In genomic region chr15:84395341-84396067, GRCm38 (mm10) we compare ENCODE assay signal across 17 mouse cellular contexts. TPM values are rescaled to one million over a fixed set of nuclear protein-coding genes. Genes with fewer than 3 reads are reported as not detected.
DNase-seq lines count a peak whose midpoint lies in the region; ATAC-seq and TF ChIP-seq lines count a peak whose summit lies in the region.
"Had no signal": no experiment of that assay in that cellular context is flagged by ENCODE, and none has a peak within 500 bp of the region (broad histone marks: within the 10 kb centered on the region; RNA-seq: fewer than 3 reads in every experiment).

No protein-coding gene starts in this region.

- TF ChIP-seq CTCF in kidney, adult 2 months (conservative IDR thresholded peaks at IDR 0.05; ENCODE audit: insufficient read depth, insufficient read length, low read depth, low read length), result no peak
- TF ChIP-seq CTCF in forebrain, postnatal 0 days (IDR thresholded peaks at IDR 0.05; ENCODE audit: low read depth), result no peak

- no peak overlapping the region for H3K4me3 ChIP-seq in neural tube, embryonic 11.5 days (ENCODE audit: low read depth, low read length)
- H3K4me3 ChIP-seq in kidney, adult 2 months (ENCODE audit: insufficient read depth, low read depth, low read length), result no peak overlapping the region
- no peak overlapping the region for H3K4me3 ChIP-seq in forebrain, postnatal 0 days (ENCODE audit: low read depth, low read length)
- H3K4me3 ChIP-seq: embryonic facial prominence, embryonic 13.5 days; forebrain, embryonic 13.5 days; midbrain, embryonic 12.5 days had no signal

- no peak overlapping the region for H3K9ac ChIP-seq in neural tube, embryonic 11.5 days (ENCODE audit: low read length)
- no peak overlapping the region for H3K9ac ChIP-seq in forebrain, postnatal 0 days
- H3K9ac ChIP-seq: embryonic facial prominence, embryonic 13.5 days; forebrain, embryonic 13.5 days; midbrain, embryonic 12.5 days had no signal

- H3K27ac ChIP-seq in neural tube, embryonic 11.5 days (ENCODE audit: low read depth, low read length), result 0 out of 2 replicates have a peak overlapping the region, but pooled peaks have one; percentile 23
- no peak overlapping the region for H3K27ac ChIP-seq in kidney, adult 2 months (ENCODE audit: insufficient read depth, low read depth, low read length)
- no peak overlapping the region for H3K27ac ChIP-seq in forebrain, postnatal 0 days (ENCODE audit: low read depth, low read length)
- H3K27ac ChIP-seq: embryonic facial prominence, embryonic 13.5 days; forebrain, embryonic 13.5 days; midbrain, embryonic 12.5 days had no signal

- no peaks in the 10 kb centered on the region for H3K9me3 ChIP-seq in neural tube, embryonic 11.5 days (ENCODE audit: control insufficient read depth, low read length)
- no peaks in the 10 kb centered on the region for H3K9me3 ChIP-seq in forebrain, postnatal 0 days (ENCODE audit: low read length)
- H3K9me3 ChIP-seq: midbrain, embryonic 12.5 days had no signal

- H3K27me3 ChIP-seq in neural tube, embryonic 11.5 days (ENCODE audit: control insufficient read depth, insufficient read depth, low read length), result no peaks in the 10 kb centered on the region
- H3K27me3 ChIP-seq in kidney, adult 2 months (replicated peaks; ENCODE audit: control insufficient read depth, insufficient read depth, low read length), result no peaks in the 10 kb centered on the region
- no peaks in the 10 kb centered on the region for H3K27me3 ChIP-seq in forebrain, postnatal 0 days (ENCODE audit: insufficient read depth, low read length)
- H3K27me3 ChIP-seq: forebrain, embryonic 13.5 days; midbrain, embryonic 12.5 days had no signal

- H3K4me1 ChIP-seq in neural tube, embryonic 11.5 days (ENCODE audit: control insufficient read depth, insufficient read depth, low read length), result peaks cover 7% of the 10 kb centered on the region; the same call in 1 of the 2 replicates
- H3K4me1 ChIP-seq in kidney, adult 2 months (ENCODE audit: control insufficient read depth, insufficient read depth, low read length), result peaks cover 17% of the 10 kb centered on the region
- H3K4me1 ChIP-seq in forebrain, postnatal 0 days (ENCODE audit: insufficient read depth), result no peaks in the 10 kb centered on the region
- H3K4me1 ChIP-seq: embryonic facial prominence, embryonic 13.5 days had no signal

- DNase-seq in neural tube, embryonic 11.5 days (ENCODE audit: low spot score), result no peak
- no peak for DNase-seq in neural tube, embryonic 10.5 days (ENCODE audit: extremely low spot score, low spot score)
- peak; percentile 94 for DNase-seq in kidney, adult 2 months
- peak; percentile 75 to 93 for DNase-seq in kidney, postnatal 36 days
- no peak for DNase-seq in forebrain, postnatal 0 days
- no peak for DNase-seq in left cerebral cortex, postnatal 25 days (ENCODE audit: low spot score in 2 of 2)
- DNase-seq in left cerebral cortex, adult 11 months (ENCODE audit: low spot score), result no peak
- DNase-seq: adrenal gland, postnatal 36 days; cerebellum, postnatal 36 days; heart, postnatal 14 days; lung, postnatal 14 days; thymus, adult 18-20 months had no signal

- no peak for ATAC-seq in neural tube, embryonic 11.5 days (ENCODE audit: insufficient read depth, low FRiP score, low TSS enrichment)
- no peak for ATAC-seq in forebrain, postnatal 0 days
- ATAC-seq: forebrain, embryonic 13.5 days had no signal

- no peak for TF ChIP-seq POLR2A in kidney, adult 2 months (IDR thresholded peaks at IDR 0.05; ENCODE audit: low read depth, low read length)

- H3K4me2 ChIP-seq in neural tube, embryonic 11.5 days (ENCODE audit: low read depth), result no peak overlapping the region
- no peak overlapping the region for H3K4me2 ChIP-seq in forebrain, postnatal 0 days (ENCODE audit: low read depth)
- H3K4me2 ChIP-seq: embryonic facial prominence, embryonic 13.5 days; forebrain, embryonic 13.5 days; midbrain, embryonic 12.5 days had no signal

- 74% methylated on average over 14 of the region's 14 CpGs for WGBS in neural tube, embryonic 11.5 days
- WGBS in kidney, adult 2 months, result 24% methylated on average over 14 of the region's 14 CpGs
- 81% methylated on average over 14 of the region's 14 CpGs for WGBS in forebrain, postnatal 0 days

- intact Hi-C loops in left cerebral cortex, postnatal 25 days (cut with DNase I), result no loop called here

- H3K36me3 ChIP-seq in neural tube, embryonic 11.5 days (ENCODE audit: control insufficient read depth, insufficient read depth, low read length), result no peaks in the 10 kb centered on the region
- no peaks in the 10 kb centered on the region for H3K36me3 ChIP-seq in kidney, adult 2 months (ENCODE audit: control insufficient read depth, insufficient read depth, low read length)
- H3K36me3 ChIP-seq in forebrain, postnatal 0 days (ENCODE audit: insufficient read depth), result no peaks in the 10 kb centered on the region
- H3K36me3 ChIP-seq: embryonic facial prominence, embryonic 13.5 days; midbrain, embryonic 12.5 days had no signal

RNA-seq across cellular contexts. Expression of gene Shisal1, which starts 51.4 kb away (rescaled TPM):
- 5.3 and 7.3 TPM in 2 replicates for polyA plus RNA-seq in neural tube, embryonic 11.5 days (2014; fragmentation: Nextera tagmentation; extraction: Ambion mirVana)
- polyA plus RNA-seq in kidney, adult 2 months (2012; rRNA removed), result 1.6 and 2.2 TPM in 2 replicates
- total RNA-seq in forebrain, postnatal 0 days (2014; rRNA removed), result 28.8 and 48.4 TPM in 2 replicates
- polyA plus RNA-seq in forebrain, postnatal 0 days (2015; fragmentation: Nextera tagmentation; extraction: Ambion mirVana), result 10.8 and 19.0 TPM in 2 replicates
- 10 to 100 TPM; 46.6 to 46.9 TPM for total RNA-seq in left cerebral cortex, postnatal 25 days (2021)
- total RNA-seq: MEL; neutrophil, adult 5-6 weeks had no signal

Comparison
In these comparisons a context has a peak if more than half of its experiments do, and no peak if none do; other contexts are left out.
1. DNase-seq: peak in kidney, adult 2 months (single experiment) and kidney, postnatal 36 days (2 of 2); none in neural tube, embryonic 11.5 days (single experiment), neural tube, embryonic 10.5 days (single experiment), forebrain, postnatal 0 days (single experiment), left cerebral cortex, postnatal 25 days (0 of 2) and left cerebral cortex, adult 11 months (single experiment).